Mouse (Mus musculus): ENCODE data around the gene Nsg1.

Nsg1 gene

GRCm38 (mm10) chr5:38159634-38160413, at the start of gene Nsg1:
TSS of gene Nsg1 (minus strand) at chr5:38159907.
- no peak for DNase-seq

DNA sequence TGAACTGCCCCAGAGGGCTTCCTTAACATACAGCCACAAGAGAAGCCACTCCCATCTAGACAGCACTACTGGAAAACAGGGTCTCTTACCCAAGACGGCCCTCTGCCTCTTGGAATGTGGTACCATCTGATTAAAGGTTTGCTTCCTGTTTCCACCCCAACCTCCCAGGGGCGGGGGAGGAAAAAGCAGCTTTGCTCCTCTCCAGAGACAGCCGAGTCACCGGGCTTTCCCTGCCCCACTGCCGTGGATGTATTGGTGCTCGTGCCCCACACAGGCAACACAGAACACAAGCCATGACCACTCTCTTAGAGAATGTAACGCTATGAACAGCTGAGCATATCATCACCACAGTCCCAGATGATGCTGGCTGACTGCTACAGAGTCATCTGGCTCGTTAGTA, 49.3 kb upstream of the Nsg1 start:
- no peak for DNase-seq

- DNase-seq: no peak
These were observed 45.6 kb upstream of the Nsg1 start for GRCm38 (mm10) chr5:38205303-38205726.

DNA sequence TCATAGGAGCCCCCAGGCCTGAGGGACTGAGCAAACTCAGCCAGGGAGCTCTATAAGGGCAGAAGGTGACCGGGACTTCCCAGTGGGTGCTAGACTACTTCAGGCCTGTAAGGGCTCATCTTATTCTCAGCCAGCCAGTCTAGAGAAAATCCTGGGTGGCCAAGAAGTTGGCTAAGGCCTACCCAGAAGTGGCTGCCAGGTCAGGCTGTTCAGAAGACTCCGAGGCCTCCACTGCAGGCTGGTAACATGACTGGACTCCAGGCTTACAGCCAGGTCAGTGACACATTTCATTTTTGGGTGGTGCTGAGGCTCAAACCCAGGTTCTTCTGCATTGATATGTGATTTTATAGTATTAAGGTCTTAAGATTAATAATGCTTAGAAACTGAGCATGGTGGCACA, 40.0 kb upstream of the Nsg1 start:
- no peak for DNase-seq

DNA sequence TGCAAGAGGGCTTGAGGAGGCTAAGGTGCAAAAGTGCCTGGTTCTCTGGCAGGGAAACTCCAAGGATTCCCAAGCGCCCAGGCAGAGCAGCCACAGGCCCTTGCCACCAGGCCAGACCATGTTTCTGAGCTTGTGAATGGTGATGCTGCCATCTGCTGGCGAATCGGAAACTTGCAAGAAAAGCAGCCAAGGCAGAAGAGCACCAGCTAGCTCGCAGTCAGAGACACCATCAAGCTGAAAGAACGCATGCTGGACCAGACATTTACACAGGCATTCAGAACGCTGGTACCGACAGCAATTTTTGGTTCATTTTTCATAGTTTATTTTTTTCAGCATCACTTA, 37.7 kb upstream of the Nsg1 start:
- peak; percentile 79 for DNase-seq

DNA sequence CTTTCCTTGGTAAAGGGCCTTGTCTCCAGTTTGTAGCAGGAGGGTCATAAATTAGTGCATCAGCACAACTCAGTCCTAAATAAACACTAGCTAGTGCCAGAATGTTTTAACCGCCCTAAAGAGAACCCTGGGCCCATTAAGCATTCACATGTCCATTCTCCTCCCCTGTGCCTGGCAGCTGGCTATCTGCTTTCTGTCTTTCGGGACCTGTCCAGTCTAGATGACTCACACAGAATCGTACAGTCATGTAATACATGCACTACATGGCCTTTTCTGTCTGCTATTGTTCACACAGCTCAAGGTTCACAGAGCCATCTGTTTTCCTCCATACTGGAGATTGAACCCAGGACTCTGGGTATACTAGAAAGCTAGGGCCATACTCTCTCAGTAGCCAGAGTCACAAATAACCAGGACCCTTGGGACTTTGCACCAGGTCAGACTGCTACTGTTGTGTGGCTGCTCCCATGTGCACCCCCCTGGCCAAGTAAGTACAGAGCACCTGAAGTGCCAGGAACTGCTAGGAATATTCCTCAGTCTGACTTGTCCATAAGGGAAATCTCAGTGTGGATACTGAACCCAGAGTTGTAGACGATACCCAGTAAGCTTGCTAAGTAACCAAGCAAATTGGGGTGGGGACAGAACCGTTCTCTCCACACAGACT, 37.2 kb upstream of the Nsg1 start:
- no peak for DNase-seq

DNA sequence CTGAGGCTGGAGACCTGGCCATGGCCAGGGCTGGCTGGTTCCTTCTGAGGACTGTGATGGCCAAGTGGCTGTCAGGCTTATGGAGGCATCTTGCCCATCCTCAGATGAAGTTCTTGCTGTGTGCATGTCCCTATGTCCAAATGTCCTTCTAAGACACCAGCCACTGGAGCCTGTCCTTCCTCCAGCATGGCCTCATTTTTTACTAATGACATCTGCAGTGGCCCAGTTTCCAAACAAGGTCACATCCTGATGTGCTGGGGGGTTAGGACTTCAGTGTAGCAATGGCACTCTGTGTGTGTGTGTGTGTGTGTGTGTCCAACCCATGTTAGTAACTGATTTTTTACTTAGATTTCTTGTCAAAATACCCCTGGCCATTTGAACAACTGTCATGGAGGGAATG, 36.2 kb upstream of the Nsg1 start:
- DNase-seq: no peak

- DNase-seq: no peak
These were observed 35.2 kb upstream of the Nsg1 start for GRCm38 (mm10) chr5:38194946-38195345.

GRCm38 (mm10) chr5:38190907-38191306, 31.2 kb upstream of the Nsg1 start:
- no peak for DNase-seq

GRCm38 (mm10) chr5:38187006-38187405, 27.3 kb upstream of the Nsg1 start:
- no peak for DNase-seq

- DNase-seq: no peak
These were observed 25.1 kb upstream of the Nsg1 start for GRCm38 (mm10) chr5:38184688-38185285.

DNA sequence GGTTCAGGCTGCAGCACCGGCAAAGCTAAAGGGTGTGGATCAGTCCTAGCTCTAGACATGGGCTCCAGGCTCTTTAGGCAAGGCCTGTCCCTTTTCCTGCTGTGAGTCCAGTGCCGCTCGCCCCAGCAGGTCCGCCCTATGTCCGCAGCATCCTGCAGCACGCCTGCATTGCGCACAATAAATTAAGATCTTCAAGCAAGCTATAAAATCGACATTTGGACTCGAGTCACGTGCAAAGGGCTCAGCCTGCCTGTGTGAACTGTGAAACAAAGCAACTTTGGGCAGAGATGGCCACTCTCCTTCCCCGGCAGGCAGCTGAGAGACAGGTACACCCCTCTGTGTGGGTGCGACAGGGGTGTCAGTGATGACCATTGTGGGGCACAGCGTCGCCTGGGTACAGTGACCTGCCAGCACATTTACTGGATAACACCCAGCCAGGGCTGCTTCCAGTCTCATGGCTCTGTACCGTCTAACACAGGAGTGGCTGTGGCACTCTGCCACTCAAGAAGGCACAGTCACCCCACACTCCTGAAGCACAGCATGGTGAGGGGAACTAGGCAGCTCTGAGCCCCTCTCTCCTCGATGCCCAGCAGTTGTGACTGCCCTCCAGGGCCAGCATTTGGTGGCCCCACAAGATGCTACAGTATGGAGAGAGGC, 14.7 kb upstream of the Nsg1 start:
- DNase-seq: no peak

- no peak for DNase-seq
These were observed 14.1 kb upstream of the Nsg1 start for GRCm38 (mm10) chr5:38173766-38174165.

DNA sequence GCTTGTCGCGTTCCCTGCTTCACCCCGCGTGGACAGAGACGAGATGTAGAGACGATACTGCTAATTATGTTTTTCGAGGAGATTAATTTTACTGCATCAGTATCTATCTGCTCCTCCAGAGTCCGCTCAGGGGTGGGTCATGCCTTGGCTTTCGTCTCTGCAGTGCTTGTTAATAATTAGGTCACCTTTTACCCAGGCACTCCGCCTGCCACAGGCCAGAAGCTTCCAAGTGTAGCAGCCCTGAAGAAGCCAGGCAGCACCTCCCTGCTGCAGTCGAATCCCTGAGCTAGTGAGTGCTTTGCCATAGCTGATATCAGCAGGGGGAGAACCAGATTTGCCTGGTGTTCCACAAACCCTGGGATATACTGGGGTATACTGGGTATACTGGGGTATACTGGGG, 8.8 kb upstream of the Nsg1 start:
- no peak for DNase-seq

DNA sequence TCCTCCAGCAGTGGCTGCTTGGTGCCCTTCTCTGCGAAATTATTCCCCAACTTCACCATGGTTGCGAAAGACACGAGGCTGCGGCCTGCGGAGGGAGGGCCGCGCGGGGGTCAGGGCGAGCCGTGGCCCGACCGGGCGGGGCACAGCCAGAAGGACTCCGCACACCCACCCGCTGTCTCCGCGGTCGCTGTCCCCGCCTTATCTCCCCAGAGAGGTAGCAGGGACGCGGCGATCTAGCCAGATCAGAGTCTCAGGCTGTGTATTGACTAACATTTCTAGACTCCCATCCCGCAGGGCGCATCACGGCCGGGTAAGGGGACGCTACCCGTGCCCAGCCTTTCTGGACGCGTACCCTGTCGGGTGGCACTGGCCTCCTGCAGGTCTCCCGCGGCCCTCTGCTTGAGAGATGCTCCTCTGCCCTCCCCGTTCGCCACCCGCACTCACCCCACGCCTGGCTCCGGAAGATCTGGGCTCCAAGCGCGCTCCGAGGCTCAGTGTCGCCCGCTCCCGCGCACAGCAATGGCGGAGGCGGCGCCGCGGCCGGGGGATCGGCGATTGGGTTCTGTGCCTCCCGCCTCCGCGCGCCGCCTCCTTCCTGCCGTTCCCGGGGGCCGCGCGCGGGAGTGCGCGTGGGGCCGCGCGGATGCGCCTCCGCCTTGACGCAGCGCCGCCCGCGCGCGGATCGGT, 617 bp downstream of the Nsg1 start:
- DNase-seq: no peak

DNA sequence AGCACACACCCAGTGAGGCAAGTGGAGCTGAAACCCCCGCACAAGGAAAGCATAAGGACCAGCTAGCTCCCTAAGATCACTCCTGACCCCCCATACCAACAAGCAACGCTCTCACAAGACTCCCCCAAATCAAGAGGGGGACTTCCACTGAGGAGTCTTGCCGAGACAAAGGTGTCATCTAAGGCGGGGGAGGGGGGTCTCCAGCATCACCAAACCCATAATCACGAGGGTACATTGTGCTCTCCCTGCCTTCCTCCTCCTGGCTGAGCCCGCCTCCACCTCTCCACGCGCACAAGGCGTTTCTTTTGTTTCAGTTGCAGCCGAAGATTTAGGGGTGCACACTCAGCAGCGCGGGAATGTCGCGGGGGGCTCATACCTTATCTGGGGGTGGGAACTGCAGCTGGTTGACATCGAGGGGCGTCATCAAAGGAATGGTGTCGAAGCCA, 1.2 kb downstream of the Nsg1 start:
- DNase-seq: no peak

GRCm38 (mm10) chr5:38157481-38158020, 2.2 kb downstream of the Nsg1 start:
- no peak for DNase-seq

- no peak for DNase-seq
These were observed 6.1 kb downstream of the Nsg1 start for GRCm38 (mm10) chr5:38153636-38154035.

DNA sequence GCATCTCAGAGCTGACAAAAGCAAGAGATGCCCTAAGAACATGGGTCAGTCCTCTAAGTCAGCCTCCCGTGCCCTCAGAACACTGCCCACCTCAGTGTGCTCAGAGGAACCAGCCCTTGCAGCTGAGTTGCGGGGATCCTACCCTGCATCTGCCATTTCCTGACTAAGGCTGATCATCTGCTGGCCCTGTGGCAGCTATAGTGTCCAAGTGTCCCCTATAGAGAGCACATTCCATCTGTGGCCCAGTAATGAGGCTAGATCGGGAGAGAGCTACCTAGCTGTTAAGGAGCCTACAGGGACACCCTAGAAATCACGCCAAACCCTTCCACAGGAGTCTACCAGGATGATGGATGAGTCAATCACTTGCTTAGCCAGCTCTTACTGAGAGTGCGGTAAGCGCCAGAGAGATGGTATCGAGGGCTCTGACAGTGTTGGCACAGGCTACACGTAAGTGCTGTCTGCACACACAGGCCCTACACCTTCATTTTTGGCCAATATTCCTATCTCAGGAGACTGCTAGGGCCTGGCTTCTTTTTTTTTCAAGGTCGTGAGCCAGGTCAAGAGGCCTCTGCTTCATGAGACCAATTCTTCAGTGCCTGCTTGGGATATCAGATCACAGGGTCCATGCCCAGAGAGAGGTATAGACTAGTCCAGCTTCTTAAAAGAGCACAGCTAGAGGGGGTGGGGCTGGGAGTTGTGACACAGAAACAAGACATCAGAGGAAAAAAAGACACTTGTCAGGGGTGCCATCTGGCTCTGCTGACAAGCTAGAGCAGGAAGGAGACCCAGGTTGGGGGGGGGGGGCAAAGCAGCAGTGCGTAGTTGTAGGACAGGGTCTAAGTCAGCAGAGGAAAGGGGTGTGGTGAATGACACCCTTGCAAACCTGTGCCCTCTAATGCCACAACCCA, 7.3 kb downstream of the Nsg1 start:
- DNase-seq: no peak

DNA sequence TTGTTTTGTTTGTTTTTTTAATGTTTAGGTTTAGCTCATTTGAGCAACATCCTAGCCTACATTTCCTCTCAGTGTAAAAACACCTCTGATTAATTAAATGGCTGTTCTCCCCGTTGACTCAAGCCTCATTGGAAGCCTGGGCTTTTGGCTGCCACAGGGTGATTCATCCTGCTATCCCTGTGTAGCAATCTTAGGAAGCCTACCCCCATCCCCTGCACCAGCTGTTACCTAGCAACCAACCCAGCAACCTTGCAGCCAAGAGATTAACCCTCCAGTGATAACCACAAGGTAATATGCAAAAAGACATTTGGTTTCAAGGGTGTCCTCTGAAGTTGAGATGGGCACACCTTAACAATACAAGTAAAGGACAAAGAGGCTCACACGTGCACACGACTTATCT, 8.4 kb downstream of the Nsg1 start:
- no peak for DNase-seq

DNA sequence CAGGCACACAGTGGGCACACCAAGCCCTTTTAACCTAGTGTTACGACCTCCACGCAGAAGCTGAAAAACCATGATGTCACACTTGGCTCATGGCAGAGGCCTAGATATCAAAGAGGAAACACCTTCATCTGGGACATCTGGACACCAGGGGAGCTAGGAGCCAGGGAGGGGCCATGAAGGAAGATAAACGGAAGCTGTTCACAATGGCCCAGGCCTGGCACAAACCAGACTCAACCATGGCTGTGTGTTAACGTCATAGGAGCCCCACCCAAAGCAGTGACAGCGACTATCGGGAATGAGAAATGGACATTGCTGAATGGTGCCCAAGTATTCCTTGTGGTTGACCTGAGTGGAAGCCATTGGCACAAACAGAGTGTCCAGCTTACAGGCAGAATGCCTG, 13.2 kb downstream of the Nsg1 start:
- no peak for DNase-seq

DNA sequence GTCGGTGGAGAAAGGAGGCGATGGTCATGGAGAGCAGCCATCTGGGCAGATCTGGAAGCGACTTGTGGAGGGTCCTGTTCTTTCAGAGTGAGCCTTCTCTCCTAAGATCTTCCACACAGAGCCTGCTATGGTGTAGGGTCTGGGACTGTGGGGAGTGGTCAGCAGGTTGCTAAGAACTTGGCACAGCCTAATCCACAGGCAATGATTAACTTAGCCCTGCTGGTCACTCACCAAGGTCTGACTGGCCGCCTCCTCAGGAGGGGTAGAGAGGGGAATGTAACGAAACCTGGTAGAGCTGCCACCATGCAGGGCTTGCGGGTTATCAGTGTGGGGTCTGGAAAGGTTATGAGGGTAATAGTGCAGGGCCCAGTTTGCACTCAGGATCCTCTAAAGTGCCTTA, 18.8 kb downstream of the Nsg1 start:
- DNase-seq: no peak
